Mouse (Mus musculus): ENCODE measurements around the gene Tbc1d9. TPM values are rescaled to one million over a fixed set of nuclear protein-coding genes. Genes with fewer than 3 reads are reported as not detected.

Gene Tbc1d9
- 4.8 and 7.0 TPM in 2 replicates for polyA plus RNA-seq (2016; fragmentation: Nextera tagmentation; extraction: Ambion mirVana)

DNA sequence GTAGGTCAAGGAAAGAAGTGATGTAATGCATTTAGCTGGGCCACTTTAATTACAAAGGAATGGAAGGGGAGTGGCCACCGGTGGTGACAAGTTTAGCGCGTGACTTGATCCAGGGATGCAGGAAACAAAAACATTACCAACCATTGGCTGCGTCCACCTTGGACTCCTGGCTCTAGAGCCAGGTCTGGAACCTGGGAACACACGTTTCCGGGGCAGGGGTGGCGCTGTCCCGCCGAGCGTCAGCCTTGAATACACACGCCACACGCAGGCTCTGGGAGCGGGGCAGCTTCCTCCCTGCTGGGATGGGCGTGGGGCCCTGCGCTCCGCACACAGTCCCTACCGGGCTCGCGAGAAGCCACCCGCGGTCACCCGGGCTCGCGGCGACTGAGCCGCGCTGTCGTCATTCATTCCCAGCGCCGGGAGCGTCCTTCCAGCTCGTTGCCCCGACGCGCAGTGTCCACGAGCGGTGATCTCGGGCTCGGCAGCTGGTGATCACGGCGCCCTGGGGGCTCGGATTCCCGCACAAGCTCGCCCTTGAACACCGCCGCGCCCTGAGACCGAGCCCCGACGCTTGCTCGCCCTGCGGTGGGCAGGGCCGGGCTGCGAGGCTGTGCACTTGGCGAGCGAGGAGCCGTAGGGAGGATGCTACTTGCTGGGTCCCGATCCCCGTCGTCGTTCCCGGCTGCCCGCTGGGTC lies at the start of gene Tbc1d9:
Tbc1d9 (plus strand) TSS at position 118 of the 696 bp plus-strand sequence.
- H3K9me3 ChIP-seq (replicated peaks) = no peaks in the 10 kb centered on the region
- no peaks in the 10 kb centered on the region for H3K36me3 ChIP-seq
- H3K4me3 ChIP-seq = peak within 1 kb of the TSS; percentile 89
- H3K27ac ChIP-seq (replicated peaks) = peak within 1 kb of the TSS; percentile 97
- H3K4me1 ChIP-seq = peaks cover 43% of the 10 kb centered on the region
- DNase-seq (ENCODE audit: low spot score) = peak; percentile 80
- H3K27me3 ChIP-seq (ENCODE audit: low read depth, poor library complexity, severe bottlenecking) = no peaks in the 10 kb centered on the region
- under 1% methylated on average over 63 of the region's 63 CpGs for WGBS

DNA sequence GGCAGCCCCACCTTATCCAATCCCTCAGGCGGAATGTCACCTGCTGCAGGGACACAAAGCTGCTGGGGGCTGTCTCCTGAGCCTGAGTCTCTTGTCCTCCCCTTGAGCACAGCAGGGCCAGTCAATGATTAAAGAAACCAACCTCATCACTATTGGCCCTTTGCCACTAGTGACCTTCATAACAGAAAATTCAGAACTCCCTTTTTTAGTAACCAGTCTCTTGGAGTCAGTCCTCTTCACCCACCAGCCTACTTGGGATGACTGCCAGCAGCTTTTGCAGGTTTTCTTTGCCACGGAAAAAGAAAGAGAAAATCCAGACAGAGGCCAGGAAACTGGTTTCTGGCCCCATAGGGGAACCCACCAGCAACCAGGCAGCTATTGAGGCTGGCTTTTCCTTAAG lies 30.1 kb upstream of the Tbc1d9 start:
- Histone ChIP-seq H3K9me3 (replicated peaks) (no peaks in the 10 kb centered on the region), H3K4me1 (no peaks in the 10 kb centered on the region), H3K27ac (replicated peaks) (no peak overlapping the region), H3K36me3 (no peaks in the 10 kb centered on the region), H3K27me3 (ENCODE audit: low read depth, poor library complexity, severe bottlenecking) (no peaks in the 10 kb centered on the region), H3K4me3 (no peak overlapping the region)
- 62% methylated on average over 2 of the region's 2 CpGs for WGBS
- DNase-seq (ENCODE audit: low spot score) = no peak

DNA sequence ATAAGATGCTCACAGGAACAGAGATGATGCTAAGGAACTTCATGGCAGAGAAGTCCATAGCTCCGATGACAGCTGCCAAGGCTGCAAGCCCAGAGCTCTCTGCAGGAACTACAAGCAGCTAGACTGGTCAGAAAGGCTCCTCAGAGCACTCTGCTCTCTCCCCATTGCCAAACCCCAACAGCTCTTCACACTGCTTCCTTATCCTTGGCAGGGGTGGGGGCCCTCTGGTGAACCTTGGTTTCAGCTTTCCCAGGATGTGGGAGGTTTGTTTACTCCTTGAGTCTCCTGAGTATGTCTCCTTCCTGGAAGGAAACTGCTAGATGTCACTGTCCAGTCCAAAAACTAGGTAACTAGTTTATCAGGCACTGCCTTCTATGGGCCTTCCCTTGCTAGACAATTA lies 25.1 kb upstream of the Tbc1d9 start:
- no peaks in the 10 kb centered on the region for H3K9me3 ChIP-seq (replicated peaks)
- 92% methylated on average over 1 of the region's 1 CpGs for WGBS
- DNase-seq (ENCODE audit: low spot score) = no peak

DNA sequence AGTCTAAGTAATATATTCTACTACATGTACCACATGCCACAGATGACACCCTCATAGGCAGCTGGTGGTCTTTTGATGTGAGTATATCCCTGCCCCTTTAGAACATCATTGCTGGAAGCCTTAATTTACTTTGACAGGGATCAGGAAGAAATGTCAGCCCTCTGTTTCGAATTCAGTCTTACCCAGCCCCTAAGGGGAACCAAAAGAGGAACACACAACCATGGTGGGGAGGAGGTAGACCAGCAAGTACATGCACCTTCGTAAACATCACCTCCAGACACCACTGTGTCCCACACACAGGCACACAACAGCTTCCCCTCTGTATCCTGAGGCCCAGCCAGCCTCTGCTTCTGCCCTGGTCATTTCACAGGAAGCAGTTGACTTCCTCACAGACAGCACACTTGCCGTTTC lies 24.4 kb upstream of the Tbc1d9 start:
- H3K36me3 ChIP-seq = no peaks in the 10 kb centered on the region
- 79% methylated on average over 3 of the region's 3 CpGs for WGBS
- no peak for DNase-seq (ENCODE audit: low spot score)
- H3K9me3 ChIP-seq (replicated peaks) = no peaks in the 10 kb centered on the region
- H3K27me3 ChIP-seq (ENCODE audit: low read depth, poor library complexity, severe bottlenecking) = no peaks in the 10 kb centered on the region
- H3K27ac ChIP-seq (replicated peaks) = no peak overlapping the region
- no peaks in the 10 kb centered on the region for H3K4me1 ChIP-seq
- H3K4me3 ChIP-seq = no peak overlapping the region

More for the DNA sequence above, 25.1 kb upstream of the Tbc1d9 start:
- no peaks in the 10 kb centered on the region for H3K36me3 ChIP-seq
- H3K27me3 ChIP-seq (ENCODE audit: low read depth, poor library complexity, severe bottlenecking) = no peaks in the 10 kb centered on the region
- H3K27ac ChIP-seq (replicated peaks) = no peak overlapping the region
- no peak overlapping the region for H3K4me3 ChIP-seq
- H3K4me1 ChIP-seq = no peaks in the 10 kb centered on the region

DNA sequence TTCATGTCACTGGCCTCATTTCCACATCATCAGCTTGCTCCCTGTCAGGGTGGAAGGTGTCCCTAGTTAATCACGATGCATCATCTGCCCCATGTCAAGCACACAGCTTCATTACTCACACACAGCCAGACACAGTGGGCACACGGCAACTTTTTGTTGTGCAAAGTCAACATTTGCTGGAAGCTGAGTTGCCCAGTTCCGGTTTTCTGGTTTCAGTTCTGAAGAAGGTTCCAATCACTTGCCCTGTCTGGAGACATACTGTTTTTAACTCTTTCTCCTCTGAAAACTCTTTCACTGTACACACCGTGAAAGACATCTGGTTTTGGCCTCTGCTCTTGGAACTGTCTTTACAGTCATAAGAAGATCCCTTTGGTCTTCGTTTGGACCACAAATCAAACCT lies 23.8 kb upstream of the Tbc1d9 start:
- Histone ChIP-seq H3K4me3 (no peak overlapping the region), H3K36me3 (no peaks in the 10 kb centered on the region), H3K4me1 (no peaks in the 10 kb centered on the region), H3K27me3 (ENCODE audit: low read depth, poor library complexity, severe bottlenecking) (no peaks in the 10 kb centered on the region), H3K9me3 (replicated peaks) (no peaks in the 10 kb centered on the region), H3K27ac (replicated peaks) (no peak overlapping the region)
- WGBS = 84% methylated on average over 5 of the region's 5 CpGs
- no peak for DNase-seq (ENCODE audit: low spot score)

DNA sequence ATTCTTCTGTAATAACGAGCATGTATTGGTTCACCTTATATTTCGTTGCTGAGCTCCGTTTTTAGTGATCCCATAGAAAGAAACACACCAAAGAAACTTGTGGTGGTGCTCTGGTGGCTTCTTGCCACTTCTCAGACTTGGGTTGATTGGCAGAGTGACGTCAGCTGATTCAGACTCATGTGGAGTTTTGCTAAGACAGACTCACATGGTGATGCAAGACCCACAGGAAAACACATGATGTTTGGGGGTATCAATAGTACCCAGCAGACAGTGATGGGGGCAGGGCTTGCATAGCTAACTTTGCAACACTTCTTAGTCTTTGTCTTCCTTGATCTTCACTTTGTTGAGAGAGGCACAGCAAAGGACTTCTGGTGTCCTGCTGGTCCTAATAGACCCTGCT lies 20.6 kb upstream of the Tbc1d9 start:
- DNase-seq (ENCODE audit: low spot score) = no peak
- no peaks in the 10 kb centered on the region for H3K27me3 ChIP-seq (ENCODE audit: low read depth, poor library complexity, severe bottlenecking)
- WGBS = 89% methylated on average over 4 of the region's 4 CpGs

DNA sequence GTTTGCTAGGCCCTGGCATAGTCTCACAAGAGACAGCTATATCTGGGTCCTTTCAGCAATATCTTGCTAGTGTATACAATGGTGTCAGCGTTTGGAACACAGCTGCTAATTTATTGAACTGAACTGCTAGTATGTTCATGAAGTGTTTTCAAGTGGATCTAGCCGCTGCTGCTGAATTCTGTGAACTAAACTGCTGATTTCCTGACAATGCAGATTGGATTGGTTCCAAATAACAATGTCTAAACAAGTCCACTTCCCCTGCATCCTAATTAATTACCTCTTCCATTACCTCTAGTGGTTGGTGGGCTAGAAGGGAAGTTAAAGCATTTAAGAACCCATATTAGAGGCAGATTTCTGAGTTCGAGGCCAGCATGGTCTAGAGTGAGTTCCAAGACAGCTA lies 19.7 kb upstream of the Tbc1d9 start:
- Histone ChIP-seq H3K4me1 (no peaks in the 10 kb centered on the region), H3K36me3 (no peaks in the 10 kb centered on the region), H3K27me3 (ENCODE audit: low read depth, poor library complexity, severe bottlenecking) (no peaks in the 10 kb centered on the region), H3K27ac (replicated peaks) (no peak overlapping the region), H3K9me3 (replicated peaks) (no peaks in the 10 kb centered on the region), H3K4me3 (no peak overlapping the region)
- no peak for DNase-seq (ENCODE audit: low spot score)
- WGBS = 90% methylated on average over 3 of the region's 3 CpGs

More for the DNA sequence above, 20.6 kb upstream of the Tbc1d9 start:
- Histone ChIP-seq H3K9me3 (replicated peaks) (no peaks in the 10 kb centered on the region), H3K36me3 (no peaks in the 10 kb centered on the region), H3K4me1 (no peaks in the 10 kb centered on the region), H3K4me3 (no peak overlapping the region), H3K27ac (replicated peaks) (no peak overlapping the region)

DNA sequence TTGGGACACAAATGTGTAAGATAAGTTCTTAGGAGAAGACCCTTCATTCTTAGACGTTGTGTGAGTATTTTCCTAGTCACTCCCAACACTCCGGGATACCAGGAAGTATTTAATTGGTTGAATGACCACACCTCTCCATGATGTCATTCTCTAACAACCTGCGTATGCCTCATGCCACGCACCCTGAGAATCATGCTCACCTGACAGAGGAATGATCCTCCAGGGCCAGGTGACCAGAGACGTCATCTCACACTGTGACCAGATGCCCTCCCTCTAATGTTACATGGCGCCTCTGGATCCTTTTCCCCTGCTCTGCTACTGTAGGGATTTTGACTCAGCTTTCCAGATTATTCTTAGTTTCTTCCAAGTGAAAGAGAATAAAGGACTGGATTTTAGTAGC lies 16.0 kb upstream of the Tbc1d9 start:
- 90% methylated on average over 6 of the region's 6 CpGs for WGBS
- H3K36me3 ChIP-seq = no peaks in the 10 kb centered on the region

DNA sequence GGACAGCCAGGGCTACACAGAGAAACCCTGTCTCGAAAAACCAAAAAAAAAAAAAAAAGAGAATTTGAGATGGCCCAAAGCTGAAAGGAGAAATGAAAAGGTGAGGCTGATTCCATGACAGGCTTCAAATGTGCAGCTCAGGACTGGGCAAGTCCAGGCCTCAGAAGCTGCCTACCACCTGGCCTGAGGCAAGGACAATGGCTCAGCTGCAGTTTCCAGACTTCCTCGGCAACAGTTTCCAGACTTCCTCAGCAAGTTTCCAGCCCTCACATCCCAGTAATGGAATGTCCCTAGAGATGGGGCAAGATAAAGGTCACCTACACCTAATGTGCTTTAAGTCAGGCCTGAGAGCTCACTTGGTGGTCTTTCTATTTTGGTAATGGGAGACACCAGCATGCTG lies 13.1 kb upstream of the Tbc1d9 start:
- 91% methylated on average over 2 of the region's 2 CpGs for WGBS
- no peaks in the 10 kb centered on the region for H3K4me1 ChIP-seq
- H3K36me3 ChIP-seq = no peaks in the 10 kb centered on the region
- H3K27ac ChIP-seq (replicated peaks) = no peak overlapping the region
- no peak for DNase-seq (ENCODE audit: low spot score)
- H3K4me3 ChIP-seq = no peak overlapping the region
- no peaks in the 10 kb centered on the region for H3K27me3 ChIP-seq (ENCODE audit: low read depth, poor library complexity, severe bottlenecking)
- no peaks in the 10 kb centered on the region for H3K9me3 ChIP-seq (replicated peaks)

More for the DNA sequence above, 16.0 kb upstream of the Tbc1d9 start:
- Histone ChIP-seq H3K27me3 (ENCODE audit: low read depth, poor library complexity, severe bottlenecking) (no peaks in the 10 kb centered on the region), H3K9me3 (replicated peaks) (no peaks in the 10 kb centered on the region), H3K4me1 (no peaks in the 10 kb centered on the region), H3K27ac (replicated peaks) (no peak overlapping the region), H3K4me3 (no peak overlapping the region)
- DNase-seq (ENCODE audit: low spot score) = no peak

DNA sequence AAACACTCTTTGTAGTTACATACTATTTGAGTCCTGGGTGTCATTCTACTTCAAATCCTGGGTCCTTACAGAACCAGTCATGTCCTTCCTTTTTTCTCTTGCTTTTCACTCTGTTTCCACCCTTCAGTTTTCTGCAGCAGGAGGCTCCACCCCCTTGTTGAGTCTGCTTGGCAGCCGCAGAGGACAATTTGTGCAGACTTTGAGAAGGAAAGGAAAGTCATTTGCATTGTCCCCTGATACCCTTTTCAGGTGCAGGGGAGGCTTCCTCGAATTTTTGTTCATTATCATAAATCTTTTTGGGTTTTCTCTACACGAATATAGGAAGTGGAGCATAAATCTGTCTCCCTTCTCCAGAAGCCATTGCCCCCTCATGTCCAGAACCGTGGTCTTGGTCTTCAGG lies 12.7 kb upstream of the Tbc1d9 start:
- no peak overlapping the region for H3K4me3 ChIP-seq
- DNase-seq (ENCODE audit: low spot score) = no peak
- 76% methylated on average over 4 of the region's 4 CpGs for WGBS
- H3K27ac ChIP-seq (replicated peaks) = no peak overlapping the region
- no peaks in the 10 kb centered on the region for H3K27me3 ChIP-seq (ENCODE audit: low read depth, poor library complexity, severe bottlenecking)
- no peaks in the 10 kb centered on the region for H3K9me3 ChIP-seq (replicated peaks)
- no peaks in the 10 kb centered on the region for H3K4me1 ChIP-seq
- H3K36me3 ChIP-seq = no peaks in the 10 kb centered on the region

DNA sequence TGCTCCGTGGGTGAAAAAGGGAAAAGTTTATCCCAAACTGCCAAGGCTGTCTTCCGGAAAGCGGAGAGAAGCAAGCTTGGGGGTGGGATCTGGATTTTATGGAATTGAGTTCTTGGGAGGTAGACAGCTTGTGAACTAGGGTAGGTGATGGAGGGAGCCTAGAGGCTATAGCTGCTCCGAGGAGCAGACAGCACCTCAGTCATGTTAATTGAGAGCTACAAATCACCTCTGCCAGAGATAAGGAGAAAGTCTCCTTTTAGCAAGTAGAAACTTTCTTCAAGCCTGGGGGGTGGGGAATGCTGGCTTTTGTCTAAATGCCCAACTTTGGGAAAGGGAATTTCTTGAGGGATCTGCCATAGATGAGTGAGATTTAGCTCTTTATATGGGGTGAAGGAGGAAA lies 10.0 kb upstream of the Tbc1d9 start:
- Histone ChIP-seq H3K36me3 (no peaks in the 10 kb centered on the region), H3K27ac (replicated peaks) (no peak overlapping the region), H3K27me3 (ENCODE audit: low read depth, poor library complexity, severe bottlenecking) (no peaks in the 10 kb centered on the region), H3K9me3 (replicated peaks) (no peaks in the 10 kb centered on the region), H3K4me3 (no peak overlapping the region), H3K4me1 (no peaks in the 10 kb centered on the region)
- no peak for DNase-seq (ENCODE audit: low spot score)
- 53% methylated on average over 4 of the region's 4 CpGs for WGBS

DNA sequence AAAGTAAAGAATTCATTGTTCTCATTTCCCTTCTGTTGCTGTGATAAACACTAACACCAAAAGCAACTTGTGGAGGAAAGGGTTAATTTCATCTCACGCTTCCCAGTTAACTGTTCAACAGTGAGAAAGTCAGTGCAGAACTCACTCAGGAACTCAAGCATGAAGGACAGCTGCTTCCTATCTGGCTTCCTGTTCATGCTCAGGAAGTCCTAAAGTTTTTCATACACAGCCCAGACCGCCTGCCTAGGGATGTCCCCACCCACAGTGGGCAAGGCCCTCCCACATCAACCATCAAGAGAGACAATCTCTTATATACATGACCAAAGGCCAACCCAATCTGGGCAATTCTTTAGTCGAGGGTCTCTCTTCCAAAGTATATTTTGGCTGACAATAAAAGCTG lies 6.2 kb upstream of the Tbc1d9 start:
- Histone ChIP-seq H3K4me3 (no peak overlapping the region), H3K36me3 (no peaks in the 10 kb centered on the region), H3K27ac (replicated peaks) (no peak overlapping the region), H3K27me3 (ENCODE audit: low read depth, poor library complexity, severe bottlenecking) (no peaks in the 10 kb centered on the region), H3K4me1 (no peaks in the 10 kb centered on the region), H3K9me3 (replicated peaks) (no peaks in the 10 kb centered on the region)
- WGBS = 76% methylated on average over 3 of the region's 3 CpGs
- no peak for DNase-seq (ENCODE audit: low spot score)

DNA sequence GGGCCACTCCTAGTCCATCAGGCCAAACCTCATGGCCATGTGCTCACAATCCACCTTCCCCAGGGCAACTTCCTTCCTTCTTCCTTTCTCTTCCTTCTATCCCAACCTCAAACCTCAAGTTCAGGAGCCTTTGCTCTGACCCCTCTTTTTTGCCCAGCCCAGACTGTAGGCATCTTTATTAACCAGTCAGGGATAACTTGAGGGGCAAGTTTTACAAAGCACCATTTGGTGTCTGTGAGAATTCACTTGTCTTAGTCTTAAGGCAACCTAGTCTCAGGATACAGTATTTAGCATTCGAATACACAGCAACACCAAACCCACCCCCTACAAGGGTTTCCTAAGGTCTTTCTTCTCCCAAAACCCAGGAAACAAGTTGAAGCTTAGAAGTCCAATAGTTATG lies 5.5 kb upstream of the Tbc1d9 start:
- no peak for DNase-seq (ENCODE audit: low spot score)
- Histone ChIP-seq H3K4me1 (peaks cover 2% of the 10 kb centered on the region; the same call in 1 of the 2 replicates), H3K4me3 (no peak overlapping the region), H3K9me3 (replicated peaks) (no peaks in the 10 kb centered on the region), H3K27ac (replicated peaks) (no peak overlapping the region), H3K27me3 (ENCODE audit: low read depth, poor library complexity, severe bottlenecking) (no peaks in the 10 kb centered on the region), H3K36me3 (no peaks in the 10 kb centered on the region)
- 57% methylated on average over 1 of the region's 1 CpGs for WGBS

DNA sequence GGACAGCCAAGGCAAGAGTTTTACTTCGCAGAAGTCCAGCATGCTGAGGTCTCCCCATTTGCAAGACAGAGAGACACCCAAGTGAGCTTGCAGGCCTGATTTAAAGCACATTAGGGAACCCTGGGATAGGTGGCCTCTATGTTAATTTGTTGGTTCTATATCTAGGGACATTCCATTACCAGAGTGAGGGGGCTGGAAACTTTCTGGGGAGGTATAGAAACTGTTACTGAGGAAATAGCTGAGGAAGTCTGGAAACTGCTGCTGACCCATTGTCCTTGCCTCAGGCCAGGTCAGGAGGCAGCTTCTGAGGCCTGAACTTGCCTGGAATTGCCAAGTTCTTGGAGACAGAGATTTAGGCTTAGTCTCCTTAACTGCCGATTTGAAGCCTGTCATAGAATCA lies 4.5 kb upstream of the Tbc1d9 start:
- Histone ChIP-seq H3K4me3 (no peak overlapping the region), H3K27me3 (ENCODE audit: low read depth, poor library complexity, severe bottlenecking) (no peaks in the 10 kb centered on the region), H3K9me3 (replicated peaks) (no peaks in the 10 kb centered on the region), H3K27ac (replicated peaks) (no peak overlapping the region), H3K36me3 (no peaks in the 10 kb centered on the region), H3K4me1 (peaks cover 10% of the 10 kb centered on the region)
- DNase-seq (ENCODE audit: low spot score) = no peak
- 61% methylated on average over 2 of the region's 2 CpGs for WGBS

Measured in midbrain, embryonic 10.5 days (tissue).